Mouse (Mus musculus): ENCODE measurements around the gene Magi2. TPM values are rescaled to one million over a fixed set of nuclear protein-coding genes. Genes with fewer than 3 reads are reported as not detected.
A peak's percentile ranks its signal among the peaks of the same experiment; 100 is the strongest.

The Magi2 gene
- polyA plus RNA-seq, 1 experiment from 2014 or later, result 1.9 TPM

GRCm38 (mm10) chr5:20748856-20749255 lies 1522.0 kb downstream of the Magi2 start:
- H3K4me3 ChIP-seq (ENCODE audit: low read depth, low read length), result no peak overlapping the region
- H3K27ac ChIP-seq (ENCODE audit: low read length), result no peak overlapping the region
- H3K9ac ChIP-seq (replicated peaks; ENCODE audit: low read depth), result no peak overlapping the region
- H3K27me3 ChIP-seq (replicated peaks; ENCODE audit: insufficient read depth, low read length), result no peaks in the 10 kb centered on the region
- DNase-seq (ENCODE audit: low spot score), result no peak
- WGBS, result 91% methylated on average over 8 of the region's 8 CpGs
- no peaks in the 10 kb centered on the region; the same call in 1 of the 2 replicates for H3K4me1 ChIP-seq (ENCODE audit: insufficient read depth, low read depth, low read length)
- no peak for ATAC-seq
- no peaks in the 10 kb centered on the region for H3K36me3 ChIP-seq (ENCODE audit: insufficient read depth, low read length)
- TF ChIP-seq CTCF (IDR thresholded peaks at IDR 0.05) (no peak), EP300 (IDR thresholded peaks at IDR 0.05) (no peak)
- no peaks in the 10 kb centered on the region for H3K9me3 ChIP-seq (ENCODE audit: low read length)
- H3K4me2 ChIP-seq (replicated peaks; ENCODE audit: low read depth, low read length), result no peak overlapping the region

GRCm38 (mm10) chr5:20749535-20749934 lies 1522.7 kb downstream of the Magi2 start:
- DNase-seq (ENCODE audit: low spot score), result no peak
- Histone ChIP-seq H3K27me3 (replicated peaks; ENCODE audit: insufficient read depth, low read length) (no peaks in the 10 kb centered on the region), H3K4me1 (ENCODE audit: insufficient read depth, low read depth, low read length) (no peaks in the 10 kb centered on the region; the same call in 1 of the 2 replicates), H3K9me3 (ENCODE audit: low read length) (no peaks in the 10 kb centered on the region), H3K36me3 (ENCODE audit: insufficient read depth, low read length) (no peaks in the 10 kb centered on the region), H3K9ac (replicated peaks; ENCODE audit: low read depth) (no peak overlapping the region), H3K4me3 (ENCODE audit: low read depth, low read length) (no peak overlapping the region), H3K4me2 (replicated peaks; ENCODE audit: low read depth, low read length) (no peak overlapping the region), H3K27ac (ENCODE audit: low read length) (no peak overlapping the region)
- ATAC-seq, result no peak
- TF ChIP-seq EP300 (IDR thresholded peaks at IDR 0.05) (no peak), CTCF (IDR thresholded peaks at IDR 0.05) (no peak)
- 81% methylated on average over 3 of the region's 3 CpGs for WGBS

- ATAC-seq (no peak), DNase-seq (ENCODE audit: low spot score) (no peak)
- 79% methylated on average over 7 of the region's 7 CpGs for WGBS
- Histone ChIP-seq H3K4me2 (replicated peaks; ENCODE audit: low read depth, low read length) (no peak overlapping the region), H3K9me3 (ENCODE audit: low read length) (no peaks in the 10 kb centered on the region), H3K9ac (replicated peaks; ENCODE audit: low read depth) (no peak overlapping the region), H3K4me3 (ENCODE audit: low read depth, low read length) (no peak overlapping the region), H3K36me3 (ENCODE audit: insufficient read depth, low read length) (no peaks in the 10 kb centered on the region), H3K4me1 (ENCODE audit: insufficient read depth, low read depth, low read length) (no peaks in the 10 kb centered on the region; the same call in 1 of the 2 replicates), H3K27me3 (replicated peaks; ENCODE audit: insufficient read depth, low read length) (no peaks in the 10 kb centered on the region), H3K27ac (ENCODE audit: low read length) (no peak overlapping the region)
- TF ChIP-seq CTCF (IDR thresholded peaks at IDR 0.05) (no peak), EP300 (IDR thresholded peaks at IDR 0.05) (no peak)
These were observed 1524.2 kb downstream of the Magi2 start for GRCm38 (mm10) chr5:20751000-20751399.

- Histone ChIP-seq H3K27ac (ENCODE audit: low read length) (peak overlapping the region; percentile 2; the same call in 1 of the 2 replicates), H3K9ac (replicated peaks; ENCODE audit: low read depth) (no peak overlapping the region)
These were observed 1524.9 kb downstream of the Magi2 start for GRCm38 (mm10) chr5:20751696-20752095.

GRCm38 (mm10) chr5:20753096-20753495 lies 1526.3 kb downstream of the Magi2 start:
- DNase-seq (ENCODE audit: low spot score), result peak; percentile 40
- Histone ChIP-seq H3K27me3 (replicated peaks; ENCODE audit: insufficient read depth, low read length) (no peaks in the 10 kb centered on the region), H3K9ac (replicated peaks; ENCODE audit: low read depth) (no peak overlapping the region), H3K27ac (ENCODE audit: low read length) (peak overlapping the region; percentile 14; the same call in 1 of the 2 replicates), H3K36me3 (ENCODE audit: insufficient read depth, low read length) (no peaks in the 10 kb centered on the region), H3K4me3 (ENCODE audit: low read depth, low read length) (no peak overlapping the region), H3K4me1 (ENCODE audit: insufficient read depth, low read depth, low read length) (no peaks in the 10 kb centered on the region; the same call in 1 of the 2 replicates), H3K9me3 (ENCODE audit: low read length) (no peaks in the 10 kb centered on the region), H3K4me2 (replicated peaks; ENCODE audit: low read depth, low read length) (no peak overlapping the region)
- 22% methylated on average over 2 of the region's 2 CpGs for WGBS
- ATAC-seq, result peak; percentile 60; the same call in 1 of the 2 replicates
- no peak for TF ChIP-seq EP300 (IDR thresholded peaks at IDR 0.05)
- TF ChIP-seq CTCF (IDR thresholded peaks at IDR 0.05), result no peak

More at GRCm38 (mm10) chr5:20751696-20752095, 1524.9 kb downstream of the Magi2 start:
- no peak overlapping the region for H3K4me2 ChIP-seq (replicated peaks; ENCODE audit: low read depth, low read length)
- TF ChIP-seq EP300 (IDR thresholded peaks at IDR 0.05), result no peak
- TF ChIP-seq CTCF (IDR thresholded peaks at IDR 0.05), result no peak
- no peaks in the 10 kb centered on the region for H3K9me3 ChIP-seq (ENCODE audit: low read length)
- 42% methylated on average over 7 of the region's 7 CpGs for WGBS
- H3K4me1 ChIP-seq (ENCODE audit: insufficient read depth, low read depth, low read length), result no peaks in the 10 kb centered on the region; the same call in 1 of the 2 replicates
- no peaks in the 10 kb centered on the region for H3K36me3 ChIP-seq (ENCODE audit: insufficient read depth, low read length)
- ATAC-seq (peak; percentile 64), DNase-seq (ENCODE audit: low spot score) (peak; percentile 55)
- H3K4me3 ChIP-seq (ENCODE audit: low read depth, low read length), result no peak overlapping the region
- H3K27me3 ChIP-seq (replicated peaks; ENCODE audit: insufficient read depth, low read length), result no peaks in the 10 kb centered on the region

- no peak for ATAC-seq
- Histone ChIP-seq H3K4me2 (replicated peaks; ENCODE audit: low read depth, low read length) (no peak overlapping the region), H3K4me3 (ENCODE audit: low read depth, low read length) (no peak overlapping the region), H3K27me3 (replicated peaks; ENCODE audit: insufficient read depth, low read length) (no peaks in the 10 kb centered on the region), H3K4me1 (ENCODE audit: insufficient read depth, low read depth, low read length) (no peaks in the 10 kb centered on the region; the same call in 1 of the 2 replicates), H3K36me3 (ENCODE audit: insufficient read depth, low read length) (no peaks in the 10 kb centered on the region), H3K27ac (ENCODE audit: low read length) (no peak overlapping the region), H3K9me3 (ENCODE audit: low read length) (no peaks in the 10 kb centered on the region), H3K9ac (replicated peaks; ENCODE audit: low read depth) (no peak overlapping the region)
- DNase-seq (ENCODE audit: low spot score), result no peak
- TF ChIP-seq EP300 (IDR thresholded peaks at IDR 0.05), result no peak
- TF ChIP-seq CTCF (IDR thresholded peaks at IDR 0.05), result no peak
- WGBS, result 86% methylated on average over 5 of the region's 5 CpGs
These were observed 1527.1 kb downstream of the Magi2 start for GRCm38 (mm10) chr5:20753963-20754362.

All from lung, postnatal 0 days (tissue).